Mouse (Mus musculus) megakaryocyte progenitor cell, adult 5-6 weeks (primary cell): Measurements from ENCODE around the gene Ddx4. TPM values are rescaled to one million over a fixed set of nuclear protein-coding genes. Genes with fewer than 3 reads are reported as not detected.
A peak's percentile ranks its signal among the peaks of the same experiment; 100 is the strongest.
"Not testable (repeated sequence)": the region's sequence is repeated elsewhere in the genome, so short reads cannot be mapped to it uniquely, and the experiment has no call there.

Experiments
- ATAC-seq: replicated peaks from 2 replicates; pipeline ENCODE4 v1.8.0; 2016; ENCODE audit warnings: mild to moderate bottlenecking, moderate TSS enrichment, inconsistent platforms; ENCODE audit not compliant: poor library complexity
- total RNA-seq, 2 experiments: library from RNA; stranded (forward) in 1 of 2; stranded (reverse) in 1 of 2; fragments of 157-497, 149-512 nt in 1 of 2; fragments of 200-1000 nt in 1 of 2; gene quantifications; 2 replicates each; pipeline versions ENCODE4 v1.2.3 to v1.2.4; 2015 to 2017

Gene Ddx4
- total RNA-seq, 2 experiments from 2014 or later = 0.54 to 1.4 TPM

- ATAC-seq = peak; percentile 74
These were observed 13.2 kb downstream of the Ddx4 start for GRCm38 (mm10) chr13:112639111-112639510.

GRCm38 (mm10) chr13:112636498-112636897 lies 15.8 kb downstream of the Ddx4 start:
- peak; percentile 52 for ATAC-seq

- ATAC-seq = peak; percentile 47
These were observed 17.0 kb downstream of the Ddx4 start for GRCm38 (mm10) chr13:112635174-112635837.

GRCm38 (mm10) chr13:112625566-112625965 lies 26.7 kb downstream of the Ddx4 start:
- peak; percentile 74 for ATAC-seq

- peak; percentile 80 for ATAC-seq
These were observed 27.7 kb downstream of the Ddx4 start for GRCm38 (mm10) chr13:112624622-112625021.

GRCm38 (mm10) chr13:112623656-112624055 lies 28.6 kb downstream of the Ddx4 start:
- ATAC-seq = no peak

GRCm38 (mm10) chr13:112621592-112621991 lies 30.7 kb downstream of the Ddx4 start:
- no peak for ATAC-seq

- no peak for ATAC-seq
These were observed 43.7 kb downstream of the Ddx4 start for GRCm38 (mm10) chr13:112608606-112609005.

- ATAC-seq = no peak
These were observed 47.9 kb downstream of the Ddx4 start for GRCm38 (mm10) chr13:112604411-112604810.

GRCm38 (mm10) chr13:112603839-112604238 lies 48.4 kb downstream of the Ddx4 start:
- ATAC-seq = peak; percentile 20; the same call in 1 of the 2 replicates

- peak; percentile 31; the same call in 1 of the 2 replicates for ATAC-seq
These were observed 49.7 kb downstream of the Ddx4 start for GRCm38 (mm10) chr13:112602607-112603006.

GRCm38 (mm10) chr13:112594260-112594659 lies 58.0 kb downstream of the Ddx4 start, which contains the start of gene Il31ra:
Il31ra (minus strand) TSS chr13:112594360.
- not testable (repeated sequence) for ATAC-seq

- ATAC-seq = no peak
These were observed 62.0 kb downstream of the Ddx4 start for GRCm38 (mm10) chr13:112590254-112590653.

- 0 out of 2 replicates have a peak, but pooled peaks have one; percentile 14 for ATAC-seq
These were observed 62.6 kb downstream of the Ddx4 start for GRCm38 (mm10) chr13:112589625-112590024.

- ATAC-seq = no peak
These were observed 67.6 kb downstream of the Ddx4 start for GRCm38 (mm10) chr13:112584556-112585237.

GRCm38 (mm10) chr13:112582291-112582690 lies 70.0 kb downstream of the Ddx4 start:
- no peak for ATAC-seq

GRCm38 (mm10) chr13:112581796-112582195 lies 70.5 kb downstream of the Ddx4 start:
- ATAC-seq = no peak

- peak; percentile 17; the same call in 1 of the 2 replicates for ATAC-seq
These were observed 71.5 kb downstream of the Ddx4 start for GRCm38 (mm10) chr13:112580590-112581320.

GRCm38 (mm10) chr13:112578041-112578440 lies 74.2 kb downstream of the Ddx4 start:
- ATAC-seq = not testable (repeated sequence)

- no peak for ATAC-seq
These were observed 78.5 kb downstream of the Ddx4 start for GRCm38 (mm10) chr13:112573800-112574199.

GRCm38 (mm10) chr13:112570768-112571167 lies 81.5 kb downstream of the Ddx4 start:
- ATAC-seq = no peak
